Mouse (Mus musculus): ENCODE measurements around the gene Sema7a.
A peak's percentile ranks its signal among the peaks of the same experiment; 100 is the strongest.

Sema7a gene

DNA sequence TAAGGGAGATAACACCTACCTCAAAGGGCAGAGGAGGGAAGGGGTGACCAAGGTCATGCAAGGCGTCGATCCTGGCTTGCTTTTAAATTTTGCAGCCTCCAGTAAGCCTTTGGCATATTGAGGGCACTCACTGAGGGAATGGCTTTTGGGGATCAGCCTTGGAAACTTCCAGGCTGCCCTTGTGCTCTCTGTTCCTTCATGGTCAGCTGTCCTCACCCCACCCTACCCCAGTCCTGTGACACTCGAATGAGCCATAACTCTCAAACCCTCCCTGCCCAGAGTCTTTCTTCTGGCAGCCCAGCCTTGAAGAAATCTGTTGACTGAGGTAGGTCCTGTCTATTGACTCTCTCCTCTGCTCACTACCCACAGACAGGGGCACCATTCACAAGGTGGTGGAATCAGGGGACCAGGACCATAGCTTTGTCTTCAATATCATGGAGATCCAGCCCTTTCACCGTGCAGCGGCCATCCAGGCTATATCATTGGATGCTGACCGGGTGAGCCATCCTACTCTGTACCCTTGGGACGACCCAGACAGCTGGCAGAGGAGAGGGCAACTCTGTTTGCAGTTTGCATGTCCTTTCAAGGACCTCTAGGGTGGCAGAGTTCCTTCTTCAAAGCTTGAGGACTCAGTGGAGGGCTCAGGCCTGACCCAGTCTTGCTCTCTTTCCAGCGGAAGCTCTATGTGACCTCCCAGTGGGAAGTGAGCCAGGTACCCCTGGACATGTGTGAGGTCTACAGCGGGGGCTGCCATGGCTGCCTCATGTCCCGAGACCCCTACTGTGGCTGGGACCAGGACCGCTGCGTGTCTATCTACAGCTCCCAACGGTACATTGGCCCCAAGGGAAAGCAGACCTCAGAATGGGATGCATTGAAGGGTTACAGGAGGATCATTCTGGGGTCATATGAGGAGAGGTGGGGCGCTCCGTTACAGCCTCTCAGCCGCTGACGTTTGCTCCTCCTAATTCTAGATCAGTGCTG lies 20.3 kb downstream of the Sema7a start:
- no peak for DNase-seq

DNA sequence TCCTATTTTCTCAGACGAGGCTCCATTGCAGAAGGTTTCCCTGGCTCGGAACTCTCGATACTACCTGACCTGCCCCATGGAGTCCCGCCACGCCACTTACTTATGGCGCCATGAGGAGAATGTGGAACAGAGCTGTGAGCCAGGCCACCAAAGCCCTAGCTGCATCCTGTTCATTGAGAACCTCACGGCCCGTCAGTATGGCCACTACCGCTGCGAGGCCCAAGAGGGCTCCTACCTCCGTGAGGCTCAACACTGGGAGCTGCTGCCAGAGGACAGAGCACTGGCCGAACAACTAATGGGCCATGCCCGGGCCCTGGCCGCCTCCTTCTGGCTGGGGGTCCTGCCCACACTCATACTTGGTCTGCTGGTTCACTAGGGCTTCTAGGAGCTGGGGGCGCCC lies 21.3 kb downstream of the Sema7a start:
- no peak for DNase-seq

DNA sequence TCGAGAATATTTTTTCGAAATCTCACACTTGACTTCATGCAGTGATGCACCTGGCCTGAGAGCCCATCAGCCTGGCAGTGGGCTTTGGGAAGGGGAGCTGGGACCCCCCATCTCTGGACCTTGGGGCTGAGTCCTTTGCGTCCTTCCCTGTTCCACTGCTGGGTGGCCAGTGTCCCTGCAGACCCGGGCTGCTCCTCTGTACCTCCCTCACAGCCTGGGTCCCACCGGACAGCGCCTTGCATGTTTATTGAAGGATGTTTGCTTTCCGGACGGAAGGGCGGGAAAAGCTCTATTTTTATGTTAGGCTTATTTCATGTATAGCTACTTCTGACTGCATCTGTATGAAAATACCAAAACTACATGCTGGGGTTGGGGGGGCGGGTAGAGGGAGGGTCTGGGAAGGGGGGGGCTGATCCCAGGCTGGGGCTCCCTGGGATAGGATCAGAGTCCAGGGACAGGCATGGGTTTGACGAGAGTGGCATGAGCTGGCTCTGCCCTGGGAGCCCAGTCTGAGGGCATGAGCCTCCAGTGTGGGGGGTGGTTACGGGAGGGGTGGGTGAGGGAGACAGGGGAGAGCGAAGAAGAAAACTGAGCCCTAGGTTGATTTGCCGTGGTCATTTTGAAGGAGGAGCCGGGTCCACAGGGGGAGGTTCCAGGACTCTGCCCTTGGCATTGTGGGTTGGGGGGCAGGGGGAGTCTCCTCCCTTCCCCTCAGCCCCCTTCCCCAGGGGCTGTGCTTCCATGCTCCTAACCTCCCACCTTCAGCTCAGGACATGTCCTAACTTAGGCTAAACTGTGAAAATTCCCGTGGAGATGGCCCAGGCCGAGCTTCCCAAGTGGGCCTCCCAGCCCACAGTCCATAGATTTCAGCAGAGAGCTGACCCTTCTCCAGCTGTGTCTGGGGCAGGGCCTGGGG lies 22.2 kb downstream of the Sema7a start:
- no peak for DNase-seq

DNA sequence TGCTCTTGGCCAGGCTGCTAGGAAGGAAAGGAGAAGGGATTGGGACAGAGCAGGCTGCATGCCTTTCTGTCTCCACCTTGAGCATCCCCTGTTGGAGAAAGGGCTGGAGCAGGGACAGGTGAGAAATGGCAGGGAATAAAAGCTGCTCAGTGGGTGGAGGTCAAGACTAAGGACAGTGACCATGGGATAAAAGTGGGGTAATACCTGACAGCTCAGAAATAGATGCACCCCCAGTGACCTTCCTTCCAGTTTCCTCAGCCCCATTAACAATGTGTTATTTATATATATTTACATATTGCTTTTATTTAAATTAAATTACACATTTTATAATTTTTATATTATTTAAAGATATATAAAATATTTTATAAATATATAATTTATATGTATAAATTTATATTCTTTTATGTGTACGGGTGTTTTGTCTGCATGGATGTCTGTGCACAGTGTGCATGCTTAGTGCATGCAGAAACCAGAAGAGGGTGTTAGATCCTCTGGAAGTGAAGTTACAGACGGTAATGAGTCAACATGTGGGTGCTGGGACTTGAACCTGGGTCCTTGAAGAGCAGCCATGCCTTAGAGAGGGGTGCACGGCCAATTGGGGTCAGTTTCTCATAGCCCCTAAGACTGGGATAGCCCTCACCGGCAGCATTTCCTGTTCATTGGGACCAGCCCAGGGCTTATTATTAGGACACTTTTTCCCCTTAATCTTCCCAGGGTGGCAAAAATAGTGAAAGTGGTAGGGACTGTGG lies 23.5 kb downstream of the Sema7a start:
- DNase-seq, result no peak

DNA sequence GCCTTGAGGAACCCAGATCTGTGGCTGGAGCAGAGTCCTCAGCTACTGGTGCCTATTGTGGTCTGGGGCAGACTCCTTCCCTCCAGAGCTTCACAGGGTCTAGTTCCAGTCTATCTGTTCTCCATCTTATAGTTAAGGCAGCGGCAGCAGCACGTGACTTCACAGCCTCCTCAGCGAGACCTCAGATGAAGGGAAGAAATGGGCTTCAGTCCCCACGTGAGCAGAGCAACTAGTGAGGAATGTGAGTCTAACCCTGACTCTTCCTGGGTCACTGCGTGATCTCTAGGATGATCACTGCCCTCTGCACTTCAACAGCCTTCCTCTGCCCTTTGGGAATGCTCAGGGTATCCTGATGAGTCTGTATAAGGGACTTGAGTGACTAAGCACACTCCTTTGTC lies 24.1 kb downstream of the Sema7a start:
- DNase-seq, result no peak

DNA sequence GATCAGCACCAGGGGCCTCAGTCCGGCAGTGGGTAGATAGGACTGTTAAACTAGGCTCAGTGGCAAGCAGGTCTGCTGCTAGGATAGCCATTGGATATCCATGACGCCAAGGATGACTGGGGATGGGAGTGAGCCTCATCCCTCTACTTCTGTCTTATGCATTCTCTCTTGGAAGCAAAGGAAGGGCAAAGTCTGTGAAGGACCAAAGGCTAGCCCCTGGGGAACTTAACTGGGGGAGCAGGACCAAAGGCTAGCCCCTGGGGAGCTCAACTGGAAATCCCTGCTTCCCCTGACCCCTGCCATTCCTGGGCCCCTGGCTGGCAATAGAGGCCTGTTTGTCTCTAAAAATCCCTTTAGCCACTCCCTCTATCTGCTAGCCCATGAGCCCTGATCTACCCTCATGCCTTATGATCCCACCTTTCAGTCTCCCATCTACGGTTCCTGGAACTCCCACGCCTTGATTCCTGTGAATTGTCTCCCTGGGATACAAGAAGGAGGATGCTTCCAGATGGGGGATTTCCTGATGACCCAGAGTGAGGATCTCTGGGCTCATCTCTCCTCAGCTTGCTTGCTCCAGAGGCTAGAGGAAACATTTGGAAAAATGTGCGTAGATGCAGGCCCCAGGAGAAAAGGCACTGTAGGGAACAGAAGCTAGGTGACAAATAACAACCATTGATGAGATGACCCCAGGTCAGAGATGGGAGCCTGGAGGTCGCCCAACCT lies 24.8 kb downstream of the Sema7a start:
- no peak for DNase-seq

DNA sequence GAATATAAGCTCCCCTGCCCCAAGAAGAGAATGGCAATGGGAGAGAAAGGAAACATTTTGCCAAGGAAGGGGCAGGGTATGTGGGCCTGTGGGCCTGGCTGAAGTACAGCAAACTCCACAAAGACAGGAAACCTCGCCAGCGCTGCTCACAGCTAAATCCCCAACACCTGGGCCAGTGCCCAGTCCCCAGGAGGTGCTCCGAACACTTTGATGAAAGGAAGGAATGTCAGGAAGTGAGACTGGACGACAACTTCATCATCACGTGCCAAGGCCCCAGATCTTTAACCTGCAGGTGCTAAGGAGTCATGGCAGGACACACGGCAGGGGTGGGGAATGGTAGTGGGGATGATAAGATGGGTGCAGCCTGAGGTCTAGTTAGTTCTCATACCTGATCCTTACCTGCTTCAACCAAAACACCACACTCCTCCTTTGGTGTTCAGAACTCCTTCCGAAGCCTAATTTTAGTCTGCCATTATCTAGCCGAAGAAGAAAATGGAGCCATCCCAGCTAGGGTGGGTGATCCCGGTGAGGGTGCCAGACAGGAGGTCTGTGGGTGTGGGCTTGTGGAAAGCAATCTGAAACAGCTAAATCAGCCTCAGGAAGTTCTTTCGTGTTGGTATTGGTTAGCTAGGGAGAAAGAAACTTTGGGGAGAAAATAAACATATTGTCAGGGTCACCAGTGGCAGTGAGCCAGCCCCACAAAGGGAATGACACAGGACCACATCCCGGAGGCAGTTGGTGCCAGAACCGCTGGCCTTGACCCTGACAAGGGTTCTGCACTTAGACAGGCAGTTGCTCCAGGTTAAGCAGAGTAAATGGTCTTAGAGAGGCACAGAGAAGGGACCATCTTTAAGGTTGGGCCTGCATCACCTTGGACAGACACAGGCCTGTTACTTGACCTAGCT lies 25.6 kb downstream of the Sema7a start:
- no peak for DNase-seq

DNA sequence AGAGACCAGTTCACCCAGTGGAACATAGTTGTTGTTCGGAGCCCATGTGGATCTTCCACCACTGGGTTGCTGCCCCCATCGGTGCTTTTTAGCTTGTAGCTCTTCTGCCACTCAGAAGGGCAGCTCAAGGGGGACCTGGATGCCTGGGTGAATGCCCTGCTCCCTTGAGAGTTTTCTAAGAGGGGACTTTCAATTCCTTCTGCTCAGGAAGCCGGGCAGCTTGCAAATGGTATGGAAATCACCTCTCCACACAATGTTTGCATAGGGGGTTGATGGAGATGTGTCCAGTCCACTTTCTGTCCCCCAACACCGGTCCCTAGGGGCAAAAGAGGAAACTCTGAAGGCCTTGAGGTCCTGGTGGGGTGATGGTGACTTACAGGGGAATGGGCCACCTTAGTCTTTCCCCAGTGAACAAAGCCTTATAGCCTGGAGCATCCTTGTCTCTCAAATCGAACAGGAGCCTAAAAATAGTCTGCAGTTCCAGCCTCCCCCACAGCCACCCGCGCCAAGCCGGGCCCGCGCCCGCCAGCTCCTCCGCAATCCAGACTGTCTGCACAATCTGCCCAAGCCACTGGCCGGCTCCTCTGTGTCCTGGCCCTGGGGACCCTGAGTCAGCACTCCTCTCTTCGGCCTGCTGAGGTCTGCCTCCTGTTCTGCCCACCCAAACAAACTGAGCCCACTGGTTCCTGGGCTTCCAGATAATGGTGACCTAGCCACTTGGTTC lies 27.5 kb downstream of the Sema7a start:
- no peak for DNase-seq

DNA sequence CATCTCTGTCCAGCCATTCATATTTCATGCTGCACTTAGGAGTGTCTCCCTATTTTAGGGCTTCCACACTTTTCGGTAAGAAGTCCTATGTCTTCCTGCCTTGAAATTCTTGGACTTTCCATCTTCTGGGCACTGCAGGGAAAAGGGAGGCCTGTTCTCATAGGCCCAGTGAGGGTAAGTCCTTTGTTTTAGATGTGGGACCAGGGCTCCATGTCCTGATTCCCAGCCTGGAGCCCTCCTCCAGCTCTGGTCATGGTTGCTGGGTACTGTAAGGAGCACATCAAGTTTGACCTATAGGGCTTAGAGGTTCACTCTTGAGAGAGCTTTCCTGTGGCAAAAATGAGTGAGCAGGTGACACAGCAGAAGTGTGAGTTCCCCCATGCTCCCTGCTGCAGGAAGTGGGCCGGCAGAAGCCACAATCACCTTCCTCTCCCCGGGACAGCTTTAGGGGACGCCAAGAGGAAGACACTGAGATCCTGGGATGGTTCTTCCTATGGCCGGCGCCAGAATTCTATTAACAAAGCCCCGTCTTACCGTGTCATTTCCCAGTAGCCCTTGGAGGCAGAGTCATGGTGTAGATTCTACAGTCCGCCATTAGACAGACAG lies 28.4 kb downstream of the Sema7a start:
- no peak for DNase-seq

DNA sequence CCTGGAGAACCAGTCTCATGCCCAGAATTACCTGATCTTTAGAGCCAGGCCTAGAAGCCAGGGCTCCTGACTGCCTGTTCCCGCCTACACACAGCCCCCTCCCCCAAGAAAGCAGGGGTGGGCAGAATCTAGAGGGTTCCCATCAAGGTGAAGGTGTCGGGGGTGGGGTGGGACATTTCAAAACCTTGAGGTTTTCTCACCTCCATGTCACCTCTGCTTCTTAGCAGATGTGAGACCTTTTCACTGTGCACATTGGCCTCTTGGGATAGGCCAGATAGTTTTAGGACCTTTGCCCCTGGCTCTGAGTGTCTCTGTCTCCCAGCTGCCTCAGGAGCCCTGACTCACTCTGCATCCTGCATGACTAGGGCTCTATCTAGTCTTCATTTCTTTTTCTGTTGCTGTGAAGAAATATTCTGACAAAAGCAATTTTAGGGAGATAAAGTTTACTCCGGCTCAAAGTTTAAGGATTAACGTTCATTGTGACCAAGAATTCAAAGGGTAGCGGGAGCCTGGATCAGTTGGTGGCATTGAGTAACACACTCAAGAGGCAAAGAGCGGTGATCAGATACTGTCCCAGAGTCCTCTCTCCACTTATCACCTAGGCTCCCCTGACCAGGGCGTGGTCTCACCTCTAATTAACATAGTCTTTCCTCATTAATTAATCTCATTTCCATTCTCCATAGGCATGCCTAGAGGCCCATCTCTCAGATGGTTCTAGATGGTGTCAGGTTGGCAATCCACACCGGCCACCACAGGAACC lies 29.1 kb downstream of the Sema7a start:
- DNase-seq, result no peak

DNA sequence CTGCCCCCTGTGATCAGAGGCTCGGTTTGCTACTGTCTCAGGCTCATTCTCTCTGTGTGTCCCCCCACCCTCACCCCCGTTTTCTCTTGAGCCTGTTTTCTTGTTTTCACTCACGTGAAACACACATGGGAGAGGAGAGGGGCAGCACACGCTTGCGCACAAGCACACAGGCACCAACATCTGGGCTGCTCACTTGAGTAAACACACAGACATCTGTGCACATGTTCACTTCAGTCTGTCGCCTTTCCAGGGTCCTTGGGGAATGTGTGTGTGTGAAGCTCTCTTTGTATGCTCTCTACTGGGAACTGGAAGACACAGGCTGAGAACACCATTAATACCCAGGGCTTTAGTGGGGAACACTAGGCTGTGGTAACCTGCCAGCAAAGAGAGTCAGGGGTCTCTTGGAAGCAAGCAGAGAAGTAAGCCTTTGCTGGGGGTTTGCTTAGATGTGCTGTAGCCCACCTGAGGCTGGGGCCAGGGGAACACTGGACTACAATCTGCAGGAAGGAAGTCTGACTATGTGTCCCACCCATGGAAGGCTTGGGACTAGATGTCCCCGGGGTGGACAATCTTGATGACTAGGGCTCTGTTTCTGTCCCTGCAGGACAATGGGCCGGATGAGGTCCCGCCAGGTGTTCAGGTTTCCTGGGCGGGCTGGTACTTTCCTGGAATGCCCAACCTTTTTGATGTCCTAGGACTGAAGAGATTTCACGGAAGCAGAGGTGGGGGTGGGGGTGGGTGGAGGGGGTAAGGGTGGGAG lies 30.0 kb downstream of the Sema7a start:
- DNase-seq, result peak; percentile 39

DNA sequence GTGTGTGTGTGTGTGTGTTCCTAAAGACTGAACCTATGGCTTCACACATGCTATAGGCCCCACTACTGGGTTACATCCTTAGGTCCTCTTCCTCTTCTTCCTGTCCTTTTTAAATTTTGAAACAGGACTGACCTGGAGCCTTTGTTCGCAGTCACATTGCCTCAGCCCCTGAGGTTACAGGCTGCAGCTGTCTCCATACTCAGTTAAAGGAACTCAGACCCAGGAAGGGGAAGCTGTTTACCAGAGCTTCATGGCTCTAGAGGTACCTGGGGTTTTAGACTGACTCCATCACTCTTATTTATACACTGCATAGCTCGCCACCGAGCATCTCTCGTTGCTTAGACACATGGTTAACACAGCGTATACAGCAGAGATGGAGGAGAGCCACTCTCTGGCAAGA lies 31.5 kb downstream of the Sema7a start:
- DNase-seq, result no peak

DNA sequence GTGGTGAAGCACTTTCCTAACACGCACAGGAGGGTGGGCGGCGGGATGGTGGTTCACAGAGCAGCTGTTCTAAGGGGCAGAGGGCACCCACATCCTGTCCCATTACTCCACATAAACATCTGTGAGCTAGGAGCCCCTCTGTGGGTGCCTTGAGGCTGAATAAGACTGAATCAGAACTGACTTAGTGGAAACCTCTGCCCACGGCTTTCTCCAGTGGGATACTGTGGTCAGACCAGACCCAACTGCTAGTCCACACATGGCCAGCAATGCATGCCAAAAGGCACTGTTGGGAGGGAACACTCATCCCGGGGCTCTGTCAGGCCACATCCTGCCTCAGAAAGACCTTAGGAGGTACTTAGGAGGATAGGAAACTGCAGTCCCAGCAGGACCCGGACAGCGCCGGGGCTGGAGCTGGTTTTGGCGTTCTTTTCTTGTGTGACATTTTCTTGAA lies 32.3 kb downstream of the Sema7a start:
- no peak for DNase-seq

DNA sequence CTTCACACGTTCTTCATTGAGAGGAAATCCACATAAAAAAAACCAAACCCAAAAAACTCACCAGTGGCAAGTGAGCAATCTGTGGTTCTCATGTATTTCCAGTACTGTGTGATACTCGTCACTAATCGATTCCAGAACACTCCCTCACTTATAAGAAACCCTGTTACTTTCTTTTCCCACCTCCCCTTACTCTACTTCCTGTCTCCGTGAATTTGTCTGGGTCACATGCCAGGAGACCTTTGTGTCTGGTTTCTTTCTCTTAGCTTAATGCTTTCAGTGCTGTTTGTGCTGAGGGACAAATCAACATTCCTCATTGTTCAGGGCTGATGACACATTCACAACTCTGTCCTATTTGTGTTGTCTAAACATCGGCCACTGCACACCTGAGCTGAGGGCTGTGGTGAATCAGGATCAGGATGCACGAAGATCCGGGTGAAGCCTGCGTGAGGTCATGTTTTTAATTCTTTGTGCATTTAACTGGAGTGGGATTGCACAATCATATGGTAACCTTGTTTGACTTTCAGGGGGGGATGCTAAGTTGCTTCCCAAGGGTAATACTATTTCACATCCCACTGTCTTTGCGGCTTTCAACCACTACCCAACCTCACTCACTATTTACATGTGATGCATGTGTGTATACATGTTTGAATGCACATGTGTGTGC lies 33.0 kb downstream of the Sema7a start:
- no peak for DNase-seq

DNA sequence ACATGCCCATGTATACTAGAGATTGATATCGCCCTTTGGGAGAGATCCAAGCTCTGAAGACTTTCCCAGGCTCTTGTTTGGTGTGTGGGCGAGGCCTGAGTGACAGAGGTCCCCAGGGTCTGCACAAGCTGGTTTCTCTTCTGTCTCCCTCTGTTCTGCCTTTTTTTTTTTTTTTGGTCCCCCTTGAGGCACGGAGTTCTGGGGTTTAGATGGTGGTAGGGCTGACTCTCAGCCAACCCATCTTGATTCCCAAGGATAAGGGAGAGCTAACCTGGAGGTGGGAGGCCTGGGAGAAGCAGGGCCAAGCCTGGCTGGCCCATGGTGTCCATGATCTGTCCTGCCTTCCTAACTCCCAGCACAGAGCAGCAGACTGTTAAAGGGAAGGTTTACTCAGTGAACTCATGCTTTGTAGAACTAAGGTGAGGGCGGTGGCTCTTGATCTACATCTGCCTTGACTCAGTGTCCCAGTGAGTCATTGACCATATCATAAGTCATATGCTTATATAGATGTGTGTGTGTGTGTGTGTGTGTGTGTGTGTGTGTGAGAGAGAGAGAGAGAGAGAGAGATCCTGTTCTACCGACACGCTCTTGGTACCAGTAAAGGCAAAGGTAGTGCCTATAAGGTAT lies 33.6 kb downstream of the Sema7a start:
- DNase-seq, result no peak

DNA sequence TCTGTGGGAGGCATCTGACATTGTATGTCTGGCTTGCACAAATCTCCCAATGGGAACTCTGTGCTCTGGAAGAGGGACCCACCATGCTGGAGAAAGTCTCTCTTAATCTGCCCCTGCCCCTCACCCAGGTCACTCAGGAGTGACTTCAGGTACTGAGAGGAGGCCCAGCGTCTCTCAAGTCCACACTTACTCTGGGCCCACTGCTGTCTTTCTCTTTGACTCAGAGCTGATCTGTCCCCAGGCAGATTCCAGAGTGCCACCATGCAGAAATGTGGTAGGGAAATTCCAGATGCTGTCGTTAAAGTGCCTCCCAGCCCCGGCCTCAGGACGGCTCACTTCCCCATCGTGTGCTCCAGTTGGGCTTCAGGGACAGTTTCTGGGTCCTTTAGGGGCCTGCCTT lies 34.3 kb downstream of the Sema7a start:
- no peak for DNase-seq

DNA sequence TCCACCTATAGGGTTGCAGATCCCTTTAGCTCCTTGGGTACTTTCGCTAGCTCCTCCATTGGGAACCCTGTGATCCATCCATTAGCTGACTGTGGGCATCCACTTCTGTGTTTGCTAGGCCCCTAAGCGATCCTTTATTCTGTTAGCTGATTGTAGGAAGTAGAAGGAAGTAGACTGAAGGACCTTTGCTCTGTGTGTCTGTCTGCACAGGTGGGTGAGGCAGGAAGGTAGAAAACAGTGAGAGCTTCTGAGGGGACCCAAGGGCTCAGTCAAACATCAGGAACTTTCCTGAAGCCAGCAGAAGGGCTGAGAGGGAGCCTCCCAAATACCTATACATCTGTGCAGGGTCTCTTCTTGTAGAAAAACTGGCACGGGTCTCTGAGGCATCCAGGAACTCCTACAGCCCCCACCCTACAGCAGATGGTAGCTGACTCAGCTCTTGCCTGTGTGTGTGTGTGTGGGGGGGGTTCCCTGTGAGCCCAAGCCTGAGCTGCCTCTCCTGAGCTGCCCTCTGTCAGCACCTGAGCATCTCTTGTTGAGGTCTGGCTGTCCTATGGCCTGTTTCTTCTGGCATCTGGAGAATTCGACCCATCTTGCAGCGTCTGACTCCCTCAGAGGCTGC lies 35.4 kb downstream of the Sema7a start:
- DNase-seq, result no peak

Data from lung, postnatal 14 days (tissue).